Mouse (Mus musculus): ENCODE data around the gene Lcn2.

GRCm38 (mm10) chr2:32436686-32437372, 48.8 kb upstream of the Lcn2 start:
- TF ChIP-seq CTCF (conservative IDR thresholded peaks at IDR 0.05; ENCODE audit: low read length) (no peak), NANOG (IDR thresholded peaks at IDR 0.05; ENCODE audit: borderline replicate concordance, low read length) (no peak), POU5F1 (IDR thresholded peaks at IDR 0.05; ENCODE audit: borderline replicate concordance, low read length) (no peak)
